Mouse (Mus musculus) megakaryocyte progenitor cell, adult 5-6 weeks (primary cell): ENCODE measurements around the gene D630003M21Rik. TPM values are rescaled to one million over a fixed set of nuclear protein-coding genes. Genes with fewer than 3 reads are reported as not detected.

Source experiments
- ATAC-seq: replicated peaks from 2 replicates; pipeline ENCODE4 v1.8.0; 2016; ENCODE audit warnings: mild to moderate bottlenecking, moderate TSS enrichment, inconsistent platforms; ENCODE audit not compliant: poor library complexity
- total RNA-seq, 2 experiments: library from RNA; stranded (forward) in 1 of 2; stranded (reverse) in 1 of 2; fragments of 157-497, 149-512 nt in 1 of 2; fragments of 200-1000 nt in 1 of 2; gene quantifications; 2 replicates each; pipeline versions ENCODE4 v1.2.3 to v1.2.4; 2015 to 2017

D630003M21Rik gene
- total RNA-seq, 2 experiments from 2014 or later = 0.04 TPM; not detected in 1

GRCm38 (mm10) chr2:158238101-158238500 lies 9.1 kb upstream of the D630003M21Rik start:
- ATAC-seq = no peak

- ATAC-seq = no peak
Measured at GRCm38 (mm10) chr2:158236698-158237097, 7.7 kb upstream of the D630003M21Rik start.

DNA sequence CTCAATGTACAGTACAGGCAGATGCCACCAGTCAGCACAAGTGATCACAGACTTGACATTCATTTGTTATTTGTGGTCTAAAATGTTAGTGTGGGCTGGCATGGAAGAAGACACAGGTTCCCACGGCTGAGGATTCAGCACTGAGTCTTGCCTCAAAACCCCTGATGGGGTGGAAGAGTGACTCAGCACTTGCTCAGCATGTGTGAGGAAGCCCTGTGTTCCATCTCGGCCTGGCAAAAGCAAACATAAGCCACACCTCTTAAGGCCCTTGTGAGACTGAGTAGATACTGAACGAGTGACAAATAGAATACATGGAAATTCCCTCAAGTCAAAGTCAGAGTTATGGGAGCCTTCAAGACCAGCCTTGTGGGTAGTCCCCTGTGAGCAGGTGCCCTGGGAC lies 4.1 kb upstream of the D630003M21Rik start:
- peak; percentile 54; the same call in 1 of the 2 replicates for ATAC-seq

- no peak for ATAC-seq
Measured at GRCm38 (mm10) chr2:158232414-158232813, 3.4 kb upstream of the D630003M21Rik start.

DNA sequence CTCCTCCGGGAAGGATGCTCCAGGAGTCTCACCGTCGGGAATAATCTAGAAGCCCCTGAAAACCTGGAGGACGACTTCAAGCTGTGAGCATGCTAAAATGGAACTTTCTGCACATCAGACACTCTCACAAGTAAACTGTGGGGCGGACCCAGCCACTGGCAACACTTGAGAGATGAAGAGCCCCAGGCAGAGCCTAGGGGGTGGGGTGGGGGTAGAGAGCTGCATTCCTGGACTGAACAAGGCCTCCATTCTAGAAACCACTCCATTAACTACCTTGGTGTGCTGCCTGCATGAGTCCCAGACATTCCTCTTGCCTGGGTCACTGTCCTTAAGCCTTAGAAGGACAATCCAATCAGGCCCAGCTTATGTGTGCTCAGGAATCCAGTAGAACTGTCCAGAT lies 2.0 kb upstream of the D630003M21Rik start:
- no peak for ATAC-seq

GRCm38 (mm10) chr2:158230617-158231016 lies 1.6 kb upstream of the D630003M21Rik start:
- ATAC-seq = no peak

DNA sequence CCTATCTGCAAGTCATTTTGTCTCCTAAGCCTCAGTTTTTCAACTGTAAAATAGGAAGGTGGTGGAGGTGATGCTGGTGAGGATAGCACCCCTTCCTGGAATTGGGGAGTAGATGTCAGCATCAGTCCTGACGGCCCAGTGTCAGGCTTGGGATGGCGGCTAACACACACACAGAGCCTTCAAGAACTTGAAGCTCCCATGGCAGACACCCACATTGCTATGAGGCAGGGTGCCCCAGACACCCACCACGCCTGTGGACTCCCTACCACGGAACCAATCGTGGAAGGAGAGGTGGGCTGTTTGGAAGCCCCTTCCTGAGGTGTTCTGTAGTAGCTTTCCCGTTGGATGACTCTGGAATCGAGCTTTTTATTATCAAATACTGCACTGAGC lies 476 bp upstream of the D630003M21Rik start:
- no peak for ATAC-seq

GRCm38 (mm10) chr2:158225301-158225700 lies 3.7 kb downstream of the D630003M21Rik start:
- no peak for ATAC-seq

DNA sequence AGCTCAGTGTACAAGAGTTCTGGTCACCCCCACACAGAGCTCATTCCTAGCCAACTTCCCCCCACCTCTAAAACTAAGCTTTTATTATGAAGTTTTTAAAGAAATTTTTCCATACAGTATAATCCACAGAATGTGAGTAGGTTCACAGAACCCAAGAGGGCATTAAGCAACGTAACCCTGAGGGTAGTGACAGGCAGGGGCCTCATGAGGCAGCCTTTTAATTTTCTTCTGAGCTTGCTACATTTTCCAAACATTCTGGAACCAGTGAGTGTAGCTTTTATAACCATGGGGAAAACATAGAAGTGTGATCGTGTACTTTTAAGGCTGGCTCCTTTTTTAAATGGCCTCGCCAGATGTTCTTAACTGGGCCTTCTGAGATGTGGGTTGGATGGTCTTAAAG lies 5.5 kb downstream of the D630003M21Rik start:
- ATAC-seq = no peak

DNA sequence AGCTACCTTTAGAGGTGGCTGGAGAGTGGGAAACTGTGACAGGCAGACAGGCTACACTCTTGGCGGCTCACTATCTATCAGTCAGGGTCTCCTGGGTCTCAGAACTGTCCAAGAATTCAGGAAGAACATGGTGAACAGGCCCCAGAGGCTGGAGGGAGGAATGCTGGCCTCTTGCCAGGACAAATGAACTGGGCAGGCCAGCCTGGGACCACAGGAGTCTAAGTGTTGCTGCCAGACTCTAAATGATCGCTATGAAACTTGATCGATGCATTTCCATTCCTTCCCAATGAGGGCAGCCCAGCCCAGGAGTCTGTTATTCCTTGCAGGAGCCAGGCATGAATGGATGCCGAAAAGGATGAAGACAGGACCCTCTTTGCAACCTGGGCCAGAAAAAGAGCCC lies 6.4 kb downstream of the D630003M21Rik start:
- no peak for ATAC-seq

GRCm38 (mm10) chr2:158221446-158222084 lies 7.5 kb downstream of the D630003M21Rik start:
- ATAC-seq = peak; percentile 85

DNA sequence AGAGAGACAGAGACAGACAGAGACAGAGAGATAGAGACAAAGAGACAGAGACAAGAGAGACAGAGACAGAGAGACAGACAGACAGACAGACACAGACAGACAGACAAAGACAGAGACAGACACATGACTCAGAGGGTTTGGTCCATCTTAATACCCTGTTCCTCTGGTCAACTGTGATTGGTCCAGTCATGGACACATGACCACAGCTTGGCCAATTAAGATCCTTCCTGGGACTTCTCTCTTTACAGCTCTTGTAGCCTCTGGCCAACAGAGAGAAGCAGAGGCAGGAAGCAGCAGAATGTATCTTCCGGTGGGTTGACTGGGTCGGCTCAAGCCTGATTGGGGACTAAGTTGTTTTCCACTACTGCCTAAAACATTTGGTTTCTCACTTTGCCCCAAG lies 9.5 kb downstream of the D630003M21Rik start:
- ATAC-seq = no peak

- no peak for ATAC-seq
Measured at GRCm38 (mm10) chr2:158216510-158216909, 12.5 kb downstream of the D630003M21Rik start.

- no peak for ATAC-seq
Measured at GRCm38 (mm10) chr2:158215283-158216117, 13.5 kb downstream of the D630003M21Rik start.

- ATAC-seq = peak; percentile 43
Measured at GRCm38 (mm10) chr2:158211764-158212471, 17.1 kb downstream of the D630003M21Rik start.

DNA sequence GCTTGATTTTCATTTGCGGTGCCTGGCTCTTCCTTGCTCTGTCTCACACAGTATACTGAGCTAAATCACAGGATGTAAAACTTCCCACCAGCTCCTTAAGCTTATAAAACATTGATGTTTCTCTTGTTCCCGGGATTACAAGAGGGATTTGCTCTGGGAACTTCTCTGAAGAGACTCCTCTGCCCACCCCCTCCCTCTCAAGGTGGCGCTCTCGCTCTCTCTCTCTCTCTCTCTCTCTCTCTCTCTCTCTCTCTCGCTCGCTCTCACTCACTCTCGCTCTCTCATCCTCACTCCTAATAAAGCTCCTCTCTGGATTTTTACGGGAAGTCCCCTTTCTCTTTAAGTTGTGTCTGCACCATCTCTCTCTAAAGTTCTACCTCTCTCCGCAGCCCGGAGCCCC lies 18.1 kb downstream of the D630003M21Rik start:
- ATAC-seq = no peak

- no peak for ATAC-seq
Measured at GRCm38 (mm10) chr2:158210503-158210902, 18.5 kb downstream of the D630003M21Rik start.

DNA sequence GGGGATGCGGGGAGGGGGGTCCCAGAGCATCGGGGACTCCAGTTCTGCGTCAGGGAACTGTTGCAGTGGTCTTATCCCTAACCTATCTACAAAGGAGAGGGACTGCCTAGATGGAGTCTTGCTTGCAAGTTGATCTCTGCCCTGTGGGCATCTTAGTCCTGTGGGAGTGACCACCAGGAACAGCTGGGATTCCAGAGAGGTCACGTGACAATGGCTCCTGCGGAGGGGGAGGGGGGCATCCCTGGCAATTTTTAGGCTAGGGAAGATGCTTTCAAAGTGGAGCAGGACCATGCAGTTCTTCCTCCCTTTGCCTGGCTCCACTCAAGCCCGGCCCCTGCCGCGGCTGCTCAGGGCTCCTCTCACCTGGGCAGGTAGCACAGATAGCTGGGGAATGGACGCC lies 19.2 kb downstream of the D630003M21Rik start:
- ATAC-seq = no peak

DNA sequence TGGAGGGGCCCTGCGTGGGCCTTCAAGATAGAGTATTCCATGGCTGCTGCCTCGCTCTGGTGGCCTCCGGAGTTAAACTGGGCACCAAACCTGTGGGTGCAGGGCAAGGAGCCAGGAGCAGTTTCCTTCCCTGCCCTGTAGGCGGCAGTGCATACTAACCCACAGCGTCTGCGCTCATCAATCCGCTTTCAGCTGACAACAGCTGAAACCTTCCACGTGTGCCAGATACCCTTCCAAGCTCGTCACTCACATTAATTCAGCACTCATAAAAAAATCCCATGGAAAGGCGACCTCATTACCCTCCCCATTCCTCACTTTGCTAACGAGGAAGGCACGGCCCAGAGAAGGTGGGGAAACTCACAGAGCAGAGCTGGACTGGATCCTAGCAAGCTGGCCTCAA lies 21.2 kb downstream of the D630003M21Rik start:
- peak; percentile 78 for ATAC-seq

- ATAC-seq = peak; percentile 72
Measured at GRCm38 (mm10) chr2:158204114-158204513, 24.9 kb downstream of the D630003M21Rik start.

GRCm38 (mm10) chr2:158203686-158204085 lies 25.3 kb downstream of the D630003M21Rik start:
- no peak for ATAC-seq

DNA sequence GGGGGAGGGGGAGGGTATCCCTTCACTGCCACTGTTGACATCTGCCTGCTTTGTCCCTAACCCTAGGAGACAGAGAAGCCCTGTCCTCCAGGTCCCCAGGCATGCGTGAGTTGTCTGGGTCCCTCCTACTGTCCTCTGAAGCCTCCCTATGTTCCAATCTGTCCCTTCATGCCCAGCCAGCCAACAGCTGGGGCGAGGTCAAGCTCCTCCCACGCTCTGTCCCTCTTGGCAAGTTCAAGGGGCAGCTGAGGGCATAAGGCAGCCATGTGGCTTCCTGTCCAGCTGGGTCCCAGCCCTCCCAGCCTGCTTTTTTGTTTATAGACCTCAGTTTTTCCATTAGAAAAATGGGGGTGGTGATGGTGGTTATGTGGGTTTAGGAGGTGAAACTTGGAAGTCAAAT lies 29.7 kb downstream of the D630003M21Rik start:
- no peak for ATAC-seq
